Mouse (Mus musculus) brain, adult 2 months (tissue): ENCODE measurements around the gene Ppp4r4.
"Not testable (repeated sequence)": the region's sequence is repeated elsewhere in the genome, so short reads cannot be mapped to it uniquely, and the experiment has no call there.

Experiments
- DNase-seq: peaks from one replicate; pipeline ENCODE4 v3.0.0; 2011; ENCODE audit warnings: low read depth, low spot score

Gene Ppp4r4

GRCm38 (mm10) chr12:103634430-103634829, 102.3 kb downstream of the Ppp4r4 start:
- peak; percentile 54 for DNase-seq

- peak; percentile 10 for DNase-seq
Measured at GRCm38 (mm10) chr12:103635846-103636245, 103.8 kb downstream of the Ppp4r4 start.

- DNase-seq, result peak; percentile 63
Measured at GRCm38 (mm10) chr12:103643336-103643735, 111.3 kb downstream of the Ppp4r4 start.

GRCm38 (mm10) chr12:103643818-103644217, 111.7 kb downstream of the Ppp4r4 start:
- DNase-seq, result no peak

- no peak for DNase-seq
Measured at GRCm38 (mm10) chr12:103644601-103645000, 112.5 kb downstream of the Ppp4r4 start.

- DNase-seq, result no peak
Measured at GRCm38 (mm10) chr12:103646314-103646713, 114.2 kb downstream of the Ppp4r4 start.

- no peak for DNase-seq
Measured at GRCm38 (mm10) chr12:103653836-103654235, 121.8 kb downstream of the Ppp4r4 start.

- no peak for DNase-seq
Measured at GRCm38 (mm10) chr12:103655123-103656044, 123.3 kb downstream of the Ppp4r4 start.

- DNase-seq, result no peak
Measured at GRCm38 (mm10) chr12:103656848-103657626, 125.0 kb downstream of the Ppp4r4 start, which contains the start of gene Serpina6. TSS of gene Serpina6 (minus strand) at chr12:103657212.

GRCm38 (mm10) chr12:103657991-103658390, 125.9 kb downstream of the Ppp4r4 start:
- DNase-seq, result no peak

- DNase-seq, result no peak
Measured at GRCm38 (mm10) chr12:103659171-103659570, 127.1 kb downstream of the Ppp4r4 start.

- DNase-seq, result no peak
Measured at GRCm38 (mm10) chr12:103660076-103660475, 128.0 kb downstream of the Ppp4r4 start.

GRCm38 (mm10) chr12:103662053-103662452, 130.0 kb downstream of the Ppp4r4 start:
- not testable (repeated sequence) for DNase-seq
